Mouse (Mus musculus) thymus, postnatal 14 days (tissue): ENCODE measurements at regions not wholly inside any gene's neighbourhood (a gene's known extent, or its start where the extent isn't known, plus 50 kb on each side); places are given as distances from the start of the nearest gene placed in this dataset.
"Not testable (repeated sequence)": the region's sequence is repeated elsewhere in the genome, so short reads cannot be mapped to it uniquely, and the experiment has no call there.

Experiments used
- DNase-seq: peaks from one replicate; pipeline ENCODE4 v3.0.0; 2021

- DNase-seq, result no peak
These were observed 185.2 kb upstream of the Peli2 start for GRCm38 (mm10) chr14:47935401-47935800.

DNA sequence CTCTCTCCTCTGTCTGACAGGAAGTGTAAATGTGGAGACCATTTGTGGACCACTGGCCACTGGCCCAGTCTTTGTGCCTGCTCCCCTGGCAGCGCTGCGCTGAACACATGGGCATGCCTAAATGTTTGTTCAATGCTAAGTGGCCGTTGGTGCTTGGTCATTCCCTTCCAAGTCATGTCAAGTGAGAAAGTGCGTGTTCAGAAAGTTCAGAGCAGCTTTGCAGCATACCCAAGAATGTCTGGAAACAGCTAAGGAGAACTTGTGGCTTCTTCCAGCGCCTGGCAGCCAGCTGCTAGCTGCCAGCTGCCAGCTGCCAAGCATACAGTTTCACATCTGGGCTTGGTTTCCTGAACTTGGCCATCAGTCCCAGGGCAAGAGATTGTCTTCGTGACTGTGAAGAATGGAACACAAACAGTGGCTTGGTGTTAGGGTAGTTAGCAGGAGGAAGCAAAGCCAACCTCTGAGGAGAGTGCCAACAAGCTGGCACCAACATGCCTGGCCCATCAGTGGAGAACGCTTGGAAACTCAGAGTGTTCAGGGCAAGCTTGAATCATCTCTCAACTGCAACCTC, 183.5 kb upstream of the Peli2 start:
- no peak for DNase-seq

DNA sequence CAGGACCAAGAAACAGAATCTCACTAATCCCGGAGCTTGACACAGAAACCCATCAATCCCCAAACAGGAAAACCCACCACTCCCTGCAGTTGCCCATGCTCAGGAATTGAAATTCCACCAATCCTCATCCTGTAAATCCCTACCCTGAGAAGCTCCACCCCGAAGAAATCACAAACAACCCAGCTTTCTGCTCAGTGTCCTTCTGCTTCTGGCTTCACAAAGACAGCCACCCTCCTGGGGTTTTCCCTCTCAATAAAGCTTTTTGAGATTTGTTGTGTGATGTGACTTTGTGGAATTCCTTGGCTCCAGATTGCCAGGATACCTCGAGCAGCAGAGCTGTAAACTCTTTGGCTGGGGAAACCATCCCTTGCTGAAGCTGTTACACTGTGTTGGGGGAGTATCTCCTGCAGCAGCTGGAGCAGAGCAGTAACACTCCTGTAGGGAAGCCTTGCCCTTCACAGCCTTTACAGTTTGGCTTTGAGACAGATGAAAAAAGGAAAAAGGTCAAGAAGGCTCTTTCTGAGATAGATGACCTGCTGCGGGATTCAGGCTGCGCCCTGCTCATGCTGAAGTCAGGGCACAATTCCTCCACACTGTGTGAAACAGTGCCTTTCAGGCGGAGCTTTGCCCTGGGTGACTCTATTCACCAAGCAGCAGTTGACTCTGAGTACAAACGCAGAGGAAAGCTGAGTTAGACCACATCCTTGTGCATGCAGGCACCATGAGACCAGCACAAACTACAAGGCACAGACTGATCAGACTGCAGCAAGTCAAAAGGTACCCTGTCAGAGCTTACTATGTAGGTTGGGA, 180.6 kb upstream of the Peli2 start:
- no peak for DNase-seq

DNA sequence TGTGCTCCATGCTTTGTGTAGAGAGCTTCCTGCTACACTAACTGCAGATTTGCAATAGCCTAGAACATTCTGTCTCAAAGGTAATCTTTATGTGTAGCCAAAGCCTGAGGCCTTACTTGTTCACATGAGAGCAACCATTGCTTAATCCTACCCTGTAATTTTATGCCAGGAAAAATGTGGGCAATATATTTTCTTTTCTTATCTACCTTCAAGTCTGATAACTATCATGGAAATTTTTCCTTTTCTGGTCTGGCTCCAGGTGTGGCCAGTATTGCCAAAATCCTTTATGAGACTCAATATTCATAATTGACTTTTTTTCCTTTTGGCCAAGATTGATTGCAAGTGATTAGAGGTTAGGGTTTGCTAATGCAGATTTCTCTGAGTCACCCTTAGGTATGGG, 178.0 kb upstream of the Peli2 start:
- no peak for DNase-seq

GRCm38 (mm10) chr14:47944595-47944994, 176.0 kb upstream of the Peli2 start:
- DNase-seq, result no peak

DNA sequence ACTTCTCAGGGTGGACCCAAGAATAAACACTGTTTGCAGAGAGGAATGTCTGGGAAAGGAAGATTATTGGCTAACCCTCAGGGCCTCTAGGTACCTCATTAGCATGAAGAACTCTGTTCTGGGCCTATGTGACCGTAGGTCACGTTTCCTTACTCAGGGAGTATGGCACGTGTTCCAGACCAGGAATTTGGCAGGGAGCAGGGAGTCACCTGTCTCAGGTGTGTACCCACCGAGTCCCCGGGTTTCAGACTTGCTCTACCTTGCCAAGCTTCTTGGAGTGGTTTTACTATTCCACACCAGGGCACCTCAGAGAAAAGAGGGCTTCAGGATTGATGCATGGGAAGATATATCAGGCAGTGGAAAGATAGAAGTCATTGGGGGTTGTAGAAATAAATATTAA, 169.6 kb upstream of the Peli2 start:
- DNase-seq, result no peak

GRCm38 (mm10) chr14:47958171-47958570, 162.5 kb upstream of the Peli2 start:
- no peak for DNase-seq

DNA sequence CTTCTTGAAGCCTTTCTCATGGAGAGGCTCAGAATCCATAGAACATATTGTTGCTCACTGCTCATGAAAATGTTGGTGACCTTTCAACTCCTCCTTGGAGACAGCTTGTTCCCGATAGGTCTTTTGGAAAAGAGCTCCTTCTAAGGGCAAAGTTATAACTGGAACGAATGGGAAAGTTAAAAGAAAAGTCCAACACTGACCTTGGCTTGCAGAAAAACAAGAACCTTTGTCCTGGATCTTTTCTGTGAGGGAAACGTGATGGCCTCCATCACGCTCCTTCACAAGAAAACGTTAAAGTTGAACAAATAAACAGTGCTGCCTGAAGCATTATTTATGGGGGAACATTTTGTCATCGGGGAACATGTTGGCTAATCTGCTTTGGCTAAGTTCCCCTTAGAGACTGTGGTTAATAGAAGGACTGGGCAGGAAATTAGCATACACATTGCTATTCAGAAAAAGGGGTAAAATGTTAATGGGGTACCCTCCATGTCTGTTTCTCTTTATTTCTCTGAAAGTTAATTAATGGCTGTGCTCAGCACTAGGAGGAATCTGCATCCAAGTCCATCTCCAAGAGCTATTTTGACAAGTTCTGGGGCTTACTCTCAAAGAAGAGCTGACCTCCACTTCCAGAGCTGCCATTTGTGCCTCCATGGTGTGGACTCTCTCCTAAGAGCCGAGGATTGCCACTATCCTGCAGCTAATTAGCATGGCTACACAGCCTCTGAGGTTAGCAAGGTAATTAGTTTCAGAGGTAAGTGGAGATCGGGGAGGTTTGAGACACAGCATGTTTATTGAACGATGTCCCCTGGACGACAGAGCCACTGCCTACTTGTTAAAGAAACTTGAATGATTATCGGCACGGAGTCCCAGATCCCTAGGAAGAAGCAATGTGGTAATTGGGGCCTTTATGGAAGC, 161.0 kb upstream of the Peli2 start:
- no peak for DNase-seq

- DNase-seq, result not testable (repeated sequence)
These were observed 155.8 kb upstream of the Peli2 start for GRCm38 (mm10) chr14:47964806-47965205.

DNA sequence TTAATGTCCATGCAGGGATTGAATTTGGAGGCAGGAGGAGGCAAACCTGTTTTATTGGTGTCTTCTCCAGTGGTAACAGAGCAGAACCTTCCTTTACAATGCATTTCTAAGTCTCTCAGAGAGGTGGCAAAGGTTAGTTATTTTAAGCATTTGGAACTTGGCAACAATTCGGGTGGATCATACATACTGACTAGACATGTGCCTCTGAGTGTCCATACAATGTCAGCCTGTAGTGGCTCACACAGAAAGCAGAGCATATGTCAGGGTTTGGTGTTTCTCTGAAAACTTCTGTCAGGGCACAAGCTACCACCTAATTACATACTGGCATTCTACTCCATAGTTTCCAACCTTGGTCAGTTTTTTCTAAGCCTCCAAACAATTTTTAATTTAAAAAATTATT, 150.8 kb upstream of the Peli2 start:
- DNase-seq, result no peak

DNA sequence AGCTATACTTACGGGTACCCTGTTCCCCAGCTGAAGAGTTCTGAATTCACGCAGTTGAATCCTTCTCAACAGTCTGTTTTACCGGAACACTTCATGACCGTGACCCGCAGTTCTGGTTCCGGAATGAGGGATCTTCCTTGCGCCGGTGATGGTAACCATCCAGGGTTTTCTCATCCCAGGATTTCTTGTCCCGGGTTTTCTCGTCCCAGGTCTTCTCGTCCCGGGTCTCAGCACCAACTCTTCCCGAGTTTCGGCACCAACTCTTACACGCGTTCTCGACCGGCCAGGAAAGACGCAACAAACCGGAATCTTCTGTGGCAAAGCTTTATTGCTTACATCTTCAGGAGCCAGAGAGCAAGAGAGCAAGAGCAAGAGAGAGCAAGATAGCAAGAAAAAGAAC, 147.5 kb upstream of the Peli2 start:
- DNase-seq, result not testable (repeated sequence)

DNA sequence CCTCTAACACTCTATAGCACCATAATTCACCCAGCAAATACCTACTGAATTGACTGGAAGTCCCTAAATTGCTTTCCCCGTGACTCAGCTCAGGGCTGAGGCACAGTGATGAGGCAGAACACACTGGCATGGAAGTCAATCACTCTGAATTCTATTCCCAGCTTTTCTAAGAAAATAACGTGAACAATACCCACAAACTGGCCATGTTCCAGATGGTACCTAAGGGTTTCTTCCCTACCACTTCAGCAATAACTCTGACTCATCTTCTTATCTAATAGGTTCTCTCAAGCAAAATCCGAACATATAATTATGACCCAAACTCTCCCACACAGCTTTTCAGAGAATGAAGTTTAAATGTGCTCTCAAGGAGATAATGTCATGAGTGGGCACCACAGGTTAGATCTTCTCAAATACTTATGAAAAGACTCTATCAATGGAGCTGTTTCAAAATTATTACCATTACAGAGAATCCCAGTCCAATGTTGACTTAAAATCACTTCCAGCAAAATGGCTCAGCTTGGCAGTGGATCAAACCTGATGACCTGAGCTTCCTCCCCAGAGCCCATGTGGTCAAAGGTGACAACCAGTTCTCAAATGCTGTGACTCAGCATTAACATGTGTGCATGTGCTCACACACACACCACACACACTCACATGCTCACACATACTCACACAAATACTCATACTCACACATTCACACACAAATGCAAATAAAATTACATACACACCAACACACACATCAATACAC, 137.5 kb upstream of the Peli2 start:
- DNase-seq, result no peak

DNA sequence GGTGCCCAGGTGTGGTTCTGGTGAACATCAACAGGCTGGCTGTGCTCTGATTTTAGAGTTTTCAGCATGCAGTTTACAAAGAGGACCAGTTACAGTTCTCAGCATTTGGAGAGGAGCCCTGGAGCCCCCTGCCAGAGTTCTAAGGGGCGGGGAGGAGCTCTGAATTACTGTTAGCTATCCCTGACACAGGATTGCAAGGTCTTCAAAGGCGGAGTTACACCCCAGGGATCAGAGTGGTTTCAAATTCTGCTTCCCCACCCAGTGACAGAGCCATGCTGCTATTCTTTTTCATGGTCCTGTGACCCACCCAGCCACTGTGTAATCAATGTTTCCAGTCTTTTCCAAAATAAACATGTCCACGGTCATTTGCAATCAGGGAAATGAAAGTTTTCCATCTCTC, 134.1 kb upstream of the Peli2 start:
- no peak for DNase-seq

- no peak for DNase-seq
These were observed 133.7 kb upstream of the Peli2 start for GRCm38 (mm10) chr14:47986941-47987340.

- no peak for DNase-seq
These were observed 133.1 kb upstream of the Peli2 start for GRCm38 (mm10) chr14:47987392-47988075.

GRCm38 (mm10) chr14:47988131-47988530, 132.5 kb upstream of the Peli2 start:
- DNase-seq, result no peak

GRCm38 (mm10) chr14:47989315-47989714, 131.3 kb upstream of the Peli2 start:
- DNase-seq, result no peak

DNA sequence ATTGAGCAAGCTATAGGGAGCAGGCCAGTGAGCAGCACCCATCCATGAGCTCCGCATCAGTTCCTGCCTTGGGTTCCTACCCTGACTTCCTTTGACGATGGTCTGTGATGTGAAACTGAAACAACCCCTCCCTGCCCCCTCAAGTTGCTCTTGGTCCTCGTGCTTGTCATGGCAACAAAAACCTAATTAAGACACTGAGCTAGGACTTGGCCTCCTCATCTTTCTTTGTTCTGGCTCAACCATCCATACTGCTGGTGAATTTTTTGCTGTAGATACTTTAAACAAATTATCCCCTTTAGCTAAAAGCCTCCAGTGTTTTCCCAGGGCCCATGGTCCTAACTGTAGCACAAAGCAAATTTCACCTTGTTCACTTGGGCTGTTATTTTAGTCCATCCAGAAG, 129.9 kb upstream of the Peli2 start:
- DNase-seq, result no peak

- DNase-seq, result no peak
These were observed 129.1 kb upstream of the Peli2 start for GRCm38 (mm10) chr14:47991546-47991945.

- DNase-seq, result no peak
These were observed 128.5 kb upstream of the Peli2 start for GRCm38 (mm10) chr14:47992091-47992490.

- no peak for DNase-seq
These were observed 127.8 kb upstream of the Peli2 start for GRCm38 (mm10) chr14:47992851-47993250.

DNA sequence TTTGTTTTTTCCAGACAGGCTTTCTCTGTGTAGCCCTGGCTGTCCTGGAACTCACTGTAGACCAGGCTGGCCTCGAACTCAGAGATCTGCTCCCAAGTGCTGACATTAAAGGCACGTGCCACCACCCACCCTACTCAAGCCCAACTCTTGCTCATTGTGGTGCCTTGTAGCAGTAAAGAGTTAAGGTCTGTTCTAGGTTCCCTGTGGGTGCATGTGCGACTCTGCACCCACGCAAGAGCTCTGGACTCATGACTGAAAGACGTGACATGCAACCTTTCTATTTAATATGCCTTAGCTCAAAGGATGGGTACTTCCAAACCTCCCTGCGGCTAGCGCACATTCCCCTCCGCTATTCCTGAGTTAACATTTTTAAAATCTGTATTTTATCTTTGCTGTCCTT, 121.7 kb upstream of the Peli2 start:
- no peak for DNase-seq
